Mouse (Mus musculus) hindbrain, embryonic 12.5 days (tissue): Measurements from ENCODE around the gene Enpp4. TPM values are rescaled to one million over a fixed set of nuclear protein-coding genes. Genes with fewer than 3 reads are reported as not detected.
A peak's percentile ranks its signal among the peaks of the same experiment; 100 is the strongest.

Experiments
- ATAC-seq: fragments of 200-750 bp; cut with Nextera tagmentation; 2 replicates; pipeline ENCODE4 v1.8.0; 2017; ENCODE audit warnings: moderate TSS enrichment; ENCODE audit not compliant: low FRiP score
- H3K27ac ChIP-seq: fragments of 300-500 bp; sonication (generic); 2 replicates; pipeline ENCODE4 v1.5.1; 2016; ENCODE audit warnings: mild to moderate bottlenecking
- H3K27me3 ChIP-seq: fragments of 300-500 bp; sonication (generic); 2 replicates; pipeline ENCODE4 v1.6.1; 2016; ENCODE audit warnings: mild to moderate bottlenecking
- H3K36me3 ChIP-seq: fragments of 300-500 bp; sonication (generic); 2 replicates; pipeline ENCODE4 v1.6.1; 2016; ENCODE audit warnings: mild to moderate bottlenecking
- H3K4me1 ChIP-seq: fragments of 300-500 bp; sonication (generic); 2 replicates; pipeline ENCODE4 v1.6.1; 2016
- H3K4me2 ChIP-seq: fragments of 300-500 bp; sonication (generic); replicated peaks from 2 replicates; pipeline ENCODE4 v1.6.1; 2016; ENCODE audit warnings: mild to moderate bottlenecking
- H3K4me3 ChIP-seq: fragments of 300-500 bp; sonication (generic); 2 replicates; pipeline ENCODE4 v1.5.1; 2016; ENCODE audit warnings: mild to moderate bottlenecking
- H3K9ac ChIP-seq: fragments of 300-500 bp; sonication (generic); 2 replicates; pipeline ENCODE4 v1.6.1; 2016; ENCODE audit warnings: mild to moderate bottlenecking, moderate library complexity
- H3K9me3 ChIP-seq: fragments of 300-500 bp; sonication (generic); replicated peaks from 2 replicates; pipeline ENCODE4 v1.6.1; 2016; ENCODE audit warnings: mild to moderate bottlenecking
- WGBS: fragments of 180-500 bp; shearing (Covaris S2); methylation state at CpG from one replicate; pipeline ENCODE4 v1.1.7; 2016; 5-methylcytosine and 5-hydroxymethylcytosine counted together
- polyA plus RNA-seq: library from polyadenylated mRNA; unstranded; fragments of >200 nt; fragmentation: Nextera tagmentation; extraction: Ambion mirVana; gene quantifications from 2 replicates; pipeline ENCODE4 v1.2.1, GENCODE M21; 2016

The Enpp4 gene
- polyA plus RNA-seq, 1 experiment from 2014 or later: 4.3 TPM

DNA sequence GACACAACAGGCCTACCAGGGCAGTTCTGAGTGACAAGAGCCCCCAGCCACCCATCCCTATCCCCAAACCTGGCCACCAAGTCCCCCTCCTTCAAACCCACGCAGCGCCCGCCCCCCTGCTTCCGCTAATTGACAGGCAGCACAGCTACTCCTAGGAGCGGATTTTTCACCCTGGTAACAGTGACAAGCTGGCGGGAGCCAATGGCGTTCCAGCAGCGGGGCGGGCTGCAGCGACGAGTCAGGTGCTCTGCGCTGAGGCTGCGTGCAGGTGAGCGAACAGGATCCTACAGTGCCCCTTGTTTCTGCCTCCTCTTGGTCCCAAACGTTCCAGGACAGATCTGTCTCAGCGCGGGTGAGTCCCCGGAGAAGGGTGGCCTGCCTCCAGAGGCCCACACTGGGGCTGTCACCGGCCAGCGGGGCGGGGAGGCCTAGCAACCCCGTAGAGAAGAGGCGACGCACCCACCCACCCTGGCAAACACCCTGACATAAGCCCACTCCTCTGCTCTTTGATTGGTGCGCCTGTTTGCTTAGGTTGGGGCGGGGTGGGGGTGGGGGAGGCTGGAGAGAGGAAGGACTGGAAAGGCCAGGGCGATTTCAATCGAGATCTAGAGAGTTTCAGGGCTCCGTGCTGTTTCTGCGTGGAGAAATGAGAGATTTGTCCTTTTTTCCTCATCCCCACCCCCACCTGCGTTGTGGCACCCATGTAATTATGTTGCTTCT is 26.8 kb downstream of the Enpp4 start, which contains the start of gene Enpp5:
Enpp5 (plus strand) TSS at position 183 of the 720 bp plus-strand sequence.
- peaks cover 15% of the 10 kb centered on the region; the same call in 1 of the 2 replicates for H3K36me3 ChIP-seq
- 0 out of 2 replicates have a peak, but pooled peaks cover 4% of the 10 kb centered on the region for H3K9me3 ChIP-seq
- peak within 1 kb of the TSS; percentile 83 for H3K27ac ChIP-seq
- H3K4me3 ChIP-seq: peak within 1 kb of the TSS; percentile 65
- WGBS: under 1% methylated on average over 31 of the region's 31 CpGs
- H3K4me2 ChIP-seq: peak within 1 kb of the TSS; percentile 83
- H3K27me3 ChIP-seq: no peaks in the 10 kb centered on the region
- H3K4me1 ChIP-seq: peaks cover 6% of the 10 kb centered on the region; the same call in 1 of the 2 replicates
- H3K9ac ChIP-seq: peak within 1 kb of the TSS; percentile 77
- ATAC-seq: peak; percentile 98

- ATAC-seq: no peak
- Histone ChIP-seq H3K27me3 (no peaks in the 10 kb centered on the region), H3K36me3 (0 out of 2 replicates have a peak, but pooled peaks cover 8% of the 10 kb centered on the region), H3K9ac (no peak overlapping the region), H3K4me3 (no peak overlapping the region), H3K27ac (no peak overlapping the region), H3K4me2 (no peak overlapping the region), H3K4me1 (peaks cover 6% of the 10 kb centered on the region; the same call in 1 of the 2 replicates), H3K9me3 (0 out of 2 replicates have a peak, but pooled peaks cover under 1% of the 10 kb centered on the region)
- WGBS: 75% methylated on average over 2 of the region's 2 CpGs
These were observed 27.8 kb downstream of the Enpp4 start for GRCm38 (mm10) chr17:44077843-44078160.

GRCm38 (mm10) chr17:44077146-44077842 is 28.3 kb downstream of the Enpp4 start:
- WGBS: 87% methylated on average over 12 of the region's 12 CpGs
- Histone ChIP-seq H3K36me3 (0 out of 2 replicates have a peak, but pooled peaks cover 8% of the 10 kb centered on the region), H3K27ac (no peak overlapping the region), H3K9ac (no peak overlapping the region), H3K4me3 (no peak overlapping the region), H3K9me3 (no peaks in the 10 kb centered on the region), H3K27me3 (no peaks in the 10 kb centered on the region), H3K4me1 (peaks cover 6% of the 10 kb centered on the region; the same call in 1 of the 2 replicates), H3K4me2 (no peak overlapping the region)
- ATAC-seq: no peak

DNA sequence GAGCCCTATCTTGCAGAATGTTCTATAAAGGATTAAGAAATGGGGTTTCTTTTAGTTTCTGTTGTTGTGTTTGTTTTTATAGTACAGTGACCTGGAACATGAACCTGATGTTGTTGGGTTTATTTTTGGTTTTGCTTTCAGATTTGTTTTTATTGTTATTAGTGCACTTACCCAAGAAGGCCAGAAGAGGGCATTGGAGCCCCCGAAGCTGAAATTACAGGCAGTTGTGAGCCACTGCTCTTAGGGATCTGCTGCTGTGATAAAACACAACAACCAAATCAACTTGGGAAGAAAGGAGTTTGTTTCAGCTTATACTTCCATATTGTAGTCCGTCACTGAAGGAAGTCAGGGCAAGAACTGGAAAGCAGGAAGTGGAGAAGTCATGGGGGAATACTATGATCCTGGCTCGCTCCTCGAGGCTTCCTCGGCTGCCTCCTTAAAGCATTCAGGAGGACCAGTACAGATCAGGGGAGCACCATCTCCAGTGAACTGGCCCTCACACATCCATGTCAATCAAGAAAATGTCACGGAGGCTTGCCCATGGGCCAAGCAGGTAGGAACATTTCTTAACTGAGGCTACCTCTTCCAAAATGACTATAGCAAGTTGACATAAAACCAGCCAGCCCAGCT is 29.4 kb downstream of the Enpp4 start:
- no peaks in the 10 kb centered on the region for H3K27me3 ChIP-seq
- peaks cover 6% of the 10 kb centered on the region; the same call in 1 of the 2 replicates for H3K4me1 ChIP-seq
- H3K4me2 ChIP-seq: no peak overlapping the region
- ATAC-seq: no peak
- no peak overlapping the region for H3K4me3 ChIP-seq
- WGBS: 57% methylated on average over 6 of the region's 6 CpGs
- H3K27ac ChIP-seq: no peak overlapping the region
- H3K9ac ChIP-seq: no peak overlapping the region
- no peaks in the 10 kb centered on the region for H3K9me3 ChIP-seq
- H3K36me3 ChIP-seq: 0 out of 2 replicates have a peak, but pooled peaks cover 4% of the 10 kb centered on the region

DNA sequence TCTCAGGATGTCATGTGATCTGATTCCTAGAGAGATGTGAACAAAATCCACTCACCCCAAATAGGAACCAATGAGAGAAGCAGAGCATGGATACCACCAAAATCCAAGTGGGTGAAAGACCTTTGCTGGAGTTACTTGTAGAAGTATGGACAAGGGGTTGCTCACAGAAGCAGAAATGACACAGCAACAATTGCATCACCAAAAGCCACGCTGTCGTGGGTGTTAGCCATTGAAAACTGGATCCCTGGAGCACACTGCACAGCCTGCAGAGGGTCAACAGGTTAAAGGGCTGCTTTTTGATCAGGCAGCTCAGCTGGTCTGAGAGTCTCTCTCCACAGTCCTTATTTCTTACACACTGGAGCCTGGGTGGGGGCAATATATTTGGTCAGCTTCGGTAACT is 30.0 kb downstream of the Enpp4 start:
- H3K9me3 ChIP-seq: no peaks in the 10 kb centered on the region
- H3K9ac ChIP-seq: no peak overlapping the region
- H3K4me2 ChIP-seq: no peak overlapping the region
- H3K4me1 ChIP-seq: peaks cover 6% of the 10 kb centered on the region; the same call in 1 of the 2 replicates
- H3K4me3 ChIP-seq: no peak overlapping the region
- 75% methylated on average over 3 of the region's 3 CpGs for whole genome bisulfite sequencing
- no peak overlapping the region for H3K27ac ChIP-seq
- ATAC-seq: no peak
- H3K36me3 ChIP-seq: 0 out of 2 replicates have a peak, but pooled peaks cover under 1% of the 10 kb centered on the region
- H3K27me3 ChIP-seq: no peaks in the 10 kb centered on the region

GRCm38 (mm10) chr17:44071680-44072079 is 33.9 kb downstream of the Enpp4 start:
- no peak overlapping the region for H3K27ac ChIP-seq
- H3K9ac ChIP-seq: no peak overlapping the region
- H3K9me3 ChIP-seq: no peaks in the 10 kb centered on the region
- H3K4me2 ChIP-seq: no peak overlapping the region
- no peaks in the 10 kb centered on the region for H3K27me3 ChIP-seq
- H3K36me3 ChIP-seq: no peaks in the 10 kb centered on the region
- ATAC-seq: no peak
- no peaks in the 10 kb centered on the region for H3K4me1 ChIP-seq
- H3K4me3 ChIP-seq: no peak overlapping the region

DNA sequence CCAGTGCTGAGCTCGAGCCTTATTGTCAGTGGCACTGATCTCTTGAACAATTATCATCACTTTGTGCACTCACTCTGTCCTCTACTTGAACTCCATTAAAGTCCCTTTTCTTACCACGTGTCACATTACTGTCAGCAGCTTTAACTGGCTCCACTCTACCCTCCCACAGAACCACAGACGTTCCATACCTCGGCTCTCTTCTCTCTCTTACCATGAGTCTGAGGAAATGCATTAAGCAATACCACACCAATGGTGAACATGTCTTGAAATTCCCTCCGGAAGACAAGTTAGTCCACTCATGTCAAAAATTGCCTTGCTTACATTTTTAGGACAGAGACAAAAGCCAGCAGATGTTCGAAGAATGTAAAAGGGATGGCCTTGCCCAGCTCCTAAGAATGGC is 36.7 kb downstream of the Enpp4 start:
- H3K36me3 ChIP-seq: no peaks in the 10 kb centered on the region
- H3K4me3 ChIP-seq: no peak overlapping the region
- no peaks in the 10 kb centered on the region for H3K4me1 ChIP-seq
- H3K27me3 ChIP-seq: no peaks in the 10 kb centered on the region
- 83% methylated on average over 6 of the region's 6 CpGs for WGBS
- no peak for ATAC-seq
- H3K9ac ChIP-seq: no peak overlapping the region
- H3K4me2 ChIP-seq: no peak overlapping the region
- no peak overlapping the region for H3K27ac ChIP-seq
- no peaks in the 10 kb centered on the region for H3K9me3 ChIP-seq

GRCm38 (mm10) chr17:44061289-44061890 is 44.2 kb downstream of the Enpp4 start:
- Histone ChIP-seq H3K9me3 (no peaks in the 10 kb centered on the region), H3K4me3 (no peak overlapping the region), H3K27ac (no peak overlapping the region), H3K27me3 (no peaks in the 10 kb centered on the region), H3K4me1 (no peaks in the 10 kb centered on the region), H3K4me2 (no peak overlapping the region), H3K36me3 (no peaks in the 10 kb centered on the region), H3K9ac (no peak overlapping the region)
- no peak for ATAC-seq
- 79% methylated on average over 5 of the region's 5 CpGs for WGBS

DNA sequence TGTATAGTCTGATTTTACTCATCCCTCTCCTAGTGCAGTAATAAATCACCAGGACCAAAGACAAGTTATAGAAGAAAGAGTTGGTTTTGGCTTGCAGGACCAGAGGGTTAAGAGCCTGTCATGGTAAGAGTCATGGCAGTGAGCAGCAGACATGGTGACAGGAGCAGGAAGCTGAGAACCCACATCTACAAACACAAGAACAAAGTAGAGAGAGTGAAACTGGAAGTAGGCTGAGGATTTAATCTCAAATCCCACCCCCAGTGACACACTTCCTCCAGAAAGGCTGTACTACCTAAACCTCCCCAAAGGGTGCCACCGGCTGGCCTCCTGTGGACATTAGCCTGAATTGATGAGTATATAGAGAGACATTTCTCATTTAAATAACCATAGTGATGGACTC is 44.8 kb downstream of the Enpp4 start:
- no peak overlapping the region for H3K9ac ChIP-seq
- no peaks in the 10 kb centered on the region for H3K27me3 ChIP-seq
- no peaks in the 10 kb centered on the region for H3K9me3 ChIP-seq
- H3K4me2 ChIP-seq: no peak overlapping the region
- no peak for ATAC-seq
- no peak overlapping the region for H3K4me3 ChIP-seq
- H3K4me1 ChIP-seq: no peaks in the 10 kb centered on the region
- WGBS: 83% methylated on average over 1 of the region's 1 CpGs
- H3K27ac ChIP-seq: no peak overlapping the region
- H3K36me3 ChIP-seq: no peaks in the 10 kb centered on the region

DNA sequence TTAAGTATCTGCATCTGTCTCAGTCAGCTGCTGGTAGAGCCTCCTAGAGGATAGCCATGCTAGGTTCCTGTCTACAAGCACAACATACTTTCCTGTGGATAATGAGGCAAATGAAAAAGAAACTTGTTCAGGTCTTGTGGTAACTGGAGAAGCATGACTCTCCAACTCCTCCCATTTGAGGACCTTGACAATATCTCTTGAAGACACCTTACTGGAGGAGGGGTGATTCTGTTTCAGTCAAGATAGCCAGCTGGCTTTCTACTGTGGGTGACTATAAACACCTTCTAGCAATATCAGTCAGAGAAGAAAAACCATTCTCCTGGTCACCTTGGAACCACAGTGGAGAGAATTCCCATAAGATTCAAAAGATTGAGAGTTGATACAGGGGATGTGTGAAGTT is 47.5 kb downstream of the Enpp4 start:
- Histone ChIP-seq H3K27me3 (no peaks in the 10 kb centered on the region), H3K4me2 (no peak overlapping the region), H3K4me1 (no peaks in the 10 kb centered on the region), H3K9me3 (no peaks in the 10 kb centered on the region), H3K27ac (no peak overlapping the region), H3K4me3 (no peak overlapping the region), H3K9ac (no peak overlapping the region), H3K36me3 (no peaks in the 10 kb centered on the region)
- ATAC-seq: no peak

DNA sequence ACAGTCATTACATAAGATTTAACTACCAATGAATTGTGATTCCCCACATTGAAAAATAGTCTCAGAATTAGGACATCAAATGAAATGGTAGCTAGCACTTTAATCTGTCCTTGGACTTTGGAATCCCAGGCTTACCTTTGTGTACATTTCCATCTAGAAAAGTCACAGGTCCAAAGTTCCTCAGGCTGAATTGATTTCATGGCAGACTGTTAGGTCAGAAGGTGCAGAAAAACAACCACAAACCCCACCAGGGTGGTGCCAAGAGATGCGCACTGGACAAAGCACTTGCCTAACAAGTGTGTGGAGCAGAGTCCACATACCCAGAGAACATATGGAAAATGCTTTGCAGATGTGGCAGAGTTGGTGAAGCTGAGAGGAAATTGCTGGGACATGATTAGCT is 48.5 kb downstream of the Enpp4 start:
- no peaks in the 10 kb centered on the region for H3K27me3 ChIP-seq
- H3K9ac ChIP-seq: no peak overlapping the region
- H3K9me3 ChIP-seq: no peaks in the 10 kb centered on the region
- H3K4me3 ChIP-seq: no peak overlapping the region
- no peak overlapping the region for H3K27ac ChIP-seq
- H3K4me2 ChIP-seq: no peak overlapping the region
- no peak for ATAC-seq
- H3K4me1 ChIP-seq: no peaks in the 10 kb centered on the region
- 88% methylated on average over 1 of the region's 1 CpGs for WGBS
- H3K36me3 ChIP-seq: no peaks in the 10 kb centered on the region

- no peak overlapping the region for H3K4me3 ChIP-seq
- no peaks in the 10 kb centered on the region for H3K36me3 ChIP-seq
- ATAC-seq: no peak
- H3K27me3 ChIP-seq: no peaks in the 10 kb centered on the region
- WGBS: 80% methylated on average over 4 of the region's 4 CpGs
- no peak overlapping the region for H3K27ac ChIP-seq
- H3K9me3 ChIP-seq: no peaks in the 10 kb centered on the region
- no peak overlapping the region for H3K9ac ChIP-seq
- no peaks in the 10 kb centered on the region for H3K4me1 ChIP-seq
- no peak overlapping the region for H3K4me2 ChIP-seq
These were observed 52.2 kb downstream of the Enpp4 start for GRCm38 (mm10) chr17:44053427-44053826.
